Mouse (Mus musculus) spleen, postnatal 0 days (tissue): Measurements from ENCODE around the gene Olfr742. TPM values are rescaled to one million over a fixed set of nuclear protein-coding genes. Genes with fewer than 3 reads are reported as not detected.

Source experiments
- polyA plus RNA-seq: library from polyadenylated mRNA; unstranded; fragments of >200 nt; fragmentation: Nextera tagmentation; extraction: Ambion mirVana; gene quantifications from 2 replicates; pipeline ENCODE4 v1.2.1, GENCODE M21; 2015

Olfr742 gene
- not detected in 2 replicates for polyA plus RNA-seq

DNA sequence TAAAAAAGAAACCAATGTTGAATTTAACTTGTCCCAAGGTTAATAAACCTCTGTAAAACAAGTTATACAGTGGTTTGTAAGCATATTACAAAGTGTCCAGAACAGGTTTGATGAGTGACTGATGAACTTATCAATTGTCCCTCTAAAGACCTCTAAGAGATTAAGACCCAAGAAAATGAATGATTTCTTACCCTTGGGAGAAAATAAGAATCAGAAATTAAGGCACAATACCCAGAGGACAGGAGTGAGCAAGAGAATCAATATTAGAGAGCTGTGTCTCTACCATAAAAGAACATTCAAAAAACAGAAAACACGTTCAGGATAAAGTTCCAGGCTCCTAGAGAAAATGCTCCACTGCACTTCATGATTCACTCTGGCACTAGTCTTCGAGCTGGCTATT, at the start of gene Olfr742:
Gene Olfr742 (plus strand): TSS at position 301 of the 400 bp plus-strand sequence.

GRCm38 (mm10) chr14:50472438-50472837, 31.0 kb upstream of the Olfr742 start, which contains the start of gene Olfr741:
Gene Olfr741 (plus strand): TSS chr14:50472738.

GRCm38 (mm10) chr14:50521539-50521938, 18.1 kb downstream of the Olfr742 start, which contains the start of gene Olfr743:
Gene Olfr743 (plus strand): TSS chr14:50521839.

Other genes starting within 250 kb of the Olfr742 start
- gene Olfr732, start 219.4 kb upstream of the Olfr742 start, polyA plus RNA-seq, result not detected in 2 replicates
- gene Olfr733, start 202.1 kb upstream of the Olfr742 start, polyA plus RNA-seq, result not detected in 2 replicates
- not detected in 2 replicates for gene Olfr734, start 176.8 kb upstream of the Olfr742 start, polyA plus RNA-seq
- gene Olfr735, start 154.7 kb upstream of the Olfr742 start, polyA plus RNA-seq, result not detected in 2 replicates
- gene Tlr11, start 145.7 kb upstream of the Olfr742 start, polyA plus RNA-seq, result 0.20 and 0.44 TPM in 2 replicates
- not detected in 2 replicates for gene Olfr736, start 122.4 kb upstream of the Olfr742 start, polyA plus RNA-seq
- not detected in 2 replicates for gene Olfr738, start 96.0 kb upstream of the Olfr742 start, polyA plus RNA-seq
- gene Olfr739, start 85.0 kb upstream of the Olfr742 start, polyA plus RNA-seq, result not detected in 2 replicates
- not detected in 2 replicates for gene Olfr740, start 58.1 kb upstream of the Olfr742 start, polyA plus RNA-seq
- not detected in 2 replicates for gene Olfr741, start 30.9 kb upstream of the Olfr742 start, polyA plus RNA-seq
- not detected in 2 replicates for gene Olfr743, start 18.2 kb downstream of the Olfr742 start, polyA plus RNA-seq
- not detected in 2 replicates for gene Olfr744, start 111.3 kb downstream of the Olfr742 start, polyA plus RNA-seq
- gene Olfr745, start 135.8 kb downstream of the Olfr742 start, polyA plus RNA-seq, result not detected in 2 replicates
- gene Olfr746, start 143.5 kb downstream of the Olfr742 start, polyA plus RNA-seq, result not detected in 2 replicates
- gene Olfr747, start 189.6 kb downstream of the Olfr742 start, polyA plus RNA-seq, result not detected in 2 replicates
- not detected in 2 replicates for gene Olfr748, start 203.8 kb downstream of the Olfr742 start, polyA plus RNA-seq
- not detected in 2 replicates for gene Olfr749, start 241.5 kb downstream of the Olfr742 start, polyA plus RNA-seq